Mouse (Mus musculus) myocyte (in vitro differentiated cells): ENCODE data around the gene Gm20905. TPM values are rescaled to one million over a fixed set of nuclear protein-coding genes. Genes with fewer than 3 reads are reported as not detected.
"Not testable (repeated sequence)": the region's sequence is repeated elsewhere in the genome, so short reads cannot be mapped to it uniquely, and the experiment has no call there.

Source experiments
- H3K27me3 ChIP-seq: one replicate; pipeline ENCODE4 v1.6.1; 2011; ENCODE audit not compliant: control insufficient read depth, insufficient read depth, insufficient read length
- H3K36me3 ChIP-seq: one replicate; pipeline ENCODE4 v1.6.1; 2011; ENCODE audit not compliant: control insufficient read depth, insufficient read depth
- H3K4me2 ChIP-seq: one replicate; pipeline ENCODE4 v1.6.1; 2011; ENCODE audit warnings: low read depth, control low read depth
- H3K4me3 ChIP-seq: one replicate; pipeline ENCODE4 v1.5.1; 2011; ENCODE audit warnings: mild to moderate bottlenecking, control low read depth, moderate library complexity
- H3K79me2 ChIP-seq: one replicate; pipeline ENCODE4 v1.6.1; 2011; ENCODE audit not compliant: control insufficient read depth, insufficient read depth
- H3ac ChIP-seq: one replicate; pipeline ENCODE4 v1.6.1; 2011; ENCODE audit not compliant: control insufficient read depth, insufficient read length
- polyA plus RNA-seq: library from polyadenylated mRNA; unstranded; fragments of >200 nt; fragmentation: generic; extraction: Trizol; gene quantifications from one replicate; pipeline ENCODE4 v1.2.1, GENCODE M21; 2012; ENCODE audit warnings: missing spikeins

Gm20905 gene
- polyA plus RNA-seq = not detected

- not testable (repeated sequence) for H3K36me3 ChIP-seq, H3K4me2 ChIP-seq, H3K79me2 ChIP-seq, H3K4me3 ChIP-seq, H3ac ChIP-seq, H3K27me3 ChIP-seq
Observed at GRCm38 (mm10) chrY:37259503-37259902, at the start of gene Gm20905. Gene Gm20905 (minus strand): TSS chrY:37259603.
